Mouse (Mus musculus) C2C12 (cell line): ENCODE results near the gene Degs2.

Experiments used
- CTCF ChIP-seq: IDR thresholded peaks from one replicate; pipeline ENCODE4 v1.5.1; 2011; ENCODE audit not compliant: control insufficient read depth, insufficient read depth, insufficient read length
- MAX ChIP-seq: IDR thresholded peaks from one replicate; pipeline ENCODE4 v1.6.1; 2011; ENCODE audit warnings: mild to moderate bottlenecking, control low read depth
- MYOG ChIP-seq: IDR thresholded peaks from one replicate; pipeline ENCODE4 v1.6.1; 2011; ENCODE audit not compliant: control insufficient read depth, insufficient read length; ENCODE audit errors: extremely low read depth

DNA sequence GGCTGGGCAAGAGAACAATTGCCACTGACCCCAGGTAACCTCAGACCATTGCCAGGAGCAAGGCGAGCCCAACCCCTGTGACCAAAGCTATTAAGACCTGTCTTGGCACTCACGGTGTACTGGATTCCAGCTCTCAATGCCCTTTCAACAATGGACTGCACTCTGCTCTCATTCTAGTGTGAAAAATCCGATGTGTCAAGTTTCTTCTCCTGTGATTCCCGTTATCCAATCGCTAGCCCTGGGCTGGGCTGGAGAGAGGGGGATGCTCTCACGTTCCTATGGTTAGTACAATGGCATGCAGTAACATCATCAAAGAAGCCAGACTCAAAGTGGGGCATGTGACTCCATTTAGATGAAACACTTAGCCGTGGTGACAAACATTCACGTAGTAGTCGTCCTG, 49.7 kb upstream of the Degs2 start:
- TF ChIP-seq CTCF: no peak
- no peak for TF ChIP-seq MAX
- no peak for TF ChIP-seq MYOG
